Mouse (Mus musculus) spleen, postnatal 4 days (tissue): Measurements from ENCODE around the gene Rph3a.
"Not testable (repeated sequence)": the region's sequence is repeated elsewhere in the genome, so short reads cannot be mapped to it uniquely, and the experiment has no call there.

Source experiments
- DNase-seq, 2 experiments: peaks; one replicate each; pipeline ENCODE4 v3.0.0; 2022; ENCODE audit warnings: low spot score in 2 of 2

The Rph3a gene

DNA sequence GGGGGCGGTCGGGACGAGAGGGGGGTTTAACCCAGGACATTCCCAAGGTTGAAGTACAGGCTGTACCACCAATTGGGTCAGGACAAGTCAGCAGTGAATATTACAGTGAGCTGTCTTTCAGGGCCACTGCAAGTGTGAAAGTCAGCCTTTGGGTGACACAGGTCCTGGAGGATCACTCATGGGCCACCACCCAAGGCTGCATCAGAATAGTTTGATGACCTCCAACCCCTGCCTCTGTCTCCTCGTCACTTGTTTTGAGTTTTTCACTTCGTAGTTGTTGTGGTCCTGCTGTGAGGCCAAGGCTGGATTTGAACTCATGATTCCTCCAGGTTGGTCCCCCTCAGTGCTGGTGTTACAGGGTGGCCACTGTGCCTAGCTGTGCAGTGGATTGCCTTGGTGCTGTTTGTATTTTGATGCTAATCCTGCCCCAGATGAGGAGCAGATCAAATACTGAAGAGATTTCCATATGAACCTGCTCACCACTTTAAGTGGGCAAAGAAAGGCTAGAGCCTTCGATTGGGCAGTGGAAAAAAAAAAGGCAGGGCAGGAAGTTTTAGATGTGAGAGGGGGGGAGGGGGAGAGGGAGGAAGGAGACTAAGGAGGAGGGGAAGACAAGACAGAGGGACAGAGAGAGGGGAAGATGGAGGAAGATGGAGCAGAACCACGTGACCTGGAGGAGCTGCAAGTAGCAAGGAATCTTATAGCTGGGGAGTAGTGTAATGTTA, 101.5 kb downstream of the Rph3a start:
- DNase-seq = peak in 1 of 2 experiments; percentile 32

DNA sequence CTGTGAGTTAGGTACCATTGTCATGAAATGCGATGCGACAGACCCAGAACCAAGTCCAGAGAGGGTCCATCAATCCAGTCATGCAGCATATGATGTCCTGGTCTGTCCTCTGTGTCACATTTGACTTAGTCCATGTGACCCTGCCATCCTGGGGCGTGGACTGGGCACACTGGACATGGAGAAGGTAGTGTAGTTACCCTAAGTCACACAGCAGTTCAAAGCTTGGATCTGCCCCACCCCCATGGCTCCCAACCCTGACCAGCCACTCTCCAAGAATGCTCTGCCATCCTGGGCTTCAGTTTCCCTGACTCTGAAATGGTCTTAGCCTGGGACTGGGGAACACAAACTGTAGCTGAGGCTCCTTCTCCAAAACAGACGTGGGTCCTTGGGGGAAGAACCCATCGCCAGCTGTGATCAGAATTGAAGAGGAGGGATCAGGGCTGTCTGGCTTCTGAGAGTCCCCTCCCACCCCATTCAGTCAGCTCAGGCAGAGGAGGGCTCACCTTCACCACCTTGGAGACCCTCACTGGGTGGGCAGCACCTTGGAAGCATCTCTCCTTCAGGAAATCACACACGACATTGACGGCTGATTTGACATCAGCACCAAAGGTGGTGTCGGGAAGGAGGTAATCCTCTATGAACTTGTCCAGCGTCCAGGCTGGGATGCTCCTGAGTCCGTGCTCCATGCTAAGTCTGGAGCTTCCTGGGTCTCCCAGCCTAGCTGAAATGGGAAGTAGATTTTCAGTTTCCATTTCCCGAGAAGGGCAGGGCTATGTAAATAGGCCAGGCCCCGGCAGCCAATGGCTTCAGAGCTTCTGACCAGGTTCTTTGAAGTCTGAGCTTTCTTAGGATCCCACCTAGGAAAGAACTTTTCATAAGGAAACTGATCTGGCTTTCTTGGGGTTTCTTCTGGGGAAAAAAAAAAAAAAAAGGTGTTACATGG, 102.8 kb downstream of the Rph3a start, which contains the start of gene Oas1a:
Gene Oas1a (minus strand): TSS at position 731 of the 943 bp plus-strand sequence.
- peak in 1 of 2 experiments; percentile 47 for DNase-seq

DNA sequence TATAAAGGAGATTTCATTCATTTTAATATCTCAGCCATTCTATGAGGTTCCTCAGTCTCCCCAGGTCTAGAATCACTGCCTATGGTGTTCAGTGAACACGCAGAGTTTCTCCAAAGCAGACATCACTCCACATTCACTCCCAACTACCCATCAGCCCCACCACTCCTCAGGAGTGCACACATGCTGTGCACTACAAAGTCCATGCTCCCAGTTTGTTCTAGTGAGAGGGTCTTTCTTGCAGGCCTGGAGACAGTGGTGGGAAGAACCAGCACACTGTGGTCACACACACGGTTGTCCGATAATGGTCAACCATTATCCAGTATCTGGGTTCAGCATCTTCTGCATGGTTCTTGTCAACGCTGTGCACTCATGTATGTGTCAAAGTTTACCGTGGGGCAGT, 107.8 kb downstream of the Rph3a start:
- no peak for DNase-seq

DNA sequence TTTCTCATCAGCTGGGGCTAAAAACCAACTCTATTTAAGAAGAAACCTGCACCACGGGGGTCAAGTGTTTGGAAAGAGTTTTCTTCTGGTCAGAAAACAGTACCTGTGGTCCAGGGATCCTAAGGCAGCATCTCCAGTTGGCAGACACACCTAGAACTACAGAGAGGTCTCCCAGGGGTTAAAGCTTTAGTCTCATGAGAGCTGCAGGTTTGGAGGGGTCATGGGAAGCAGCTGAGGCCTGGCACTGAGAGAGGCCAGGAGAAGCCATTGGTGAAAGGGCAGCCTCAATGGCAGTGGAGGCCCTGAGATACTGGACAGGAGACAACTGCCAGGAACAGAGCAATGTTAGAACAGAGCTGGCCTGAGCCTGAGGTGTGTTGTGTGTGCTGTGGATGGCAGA, 109.2 kb downstream of the Rph3a start:
- no peak for DNase-seq

DNA sequence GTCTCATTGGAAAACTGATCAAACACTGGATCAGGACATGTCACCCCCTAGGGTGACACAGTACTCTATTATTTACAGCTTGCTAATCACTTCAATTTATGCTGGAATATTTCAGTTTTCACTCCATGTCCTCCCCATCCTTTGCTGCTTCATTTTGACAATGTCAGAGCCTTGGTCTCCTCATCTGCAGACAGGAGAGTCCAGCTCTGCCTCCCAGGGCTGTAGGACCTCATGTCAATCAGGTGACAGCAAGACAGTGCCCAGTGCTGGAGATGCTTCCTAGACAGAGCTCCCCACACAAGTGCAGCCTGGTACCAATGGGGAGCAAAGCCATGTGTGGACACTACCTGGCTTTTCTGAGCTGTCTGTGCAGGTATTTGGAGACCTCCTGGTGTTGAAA, 111.2 kb downstream of the Rph3a start:
- no peak for DNase-seq

DNA sequence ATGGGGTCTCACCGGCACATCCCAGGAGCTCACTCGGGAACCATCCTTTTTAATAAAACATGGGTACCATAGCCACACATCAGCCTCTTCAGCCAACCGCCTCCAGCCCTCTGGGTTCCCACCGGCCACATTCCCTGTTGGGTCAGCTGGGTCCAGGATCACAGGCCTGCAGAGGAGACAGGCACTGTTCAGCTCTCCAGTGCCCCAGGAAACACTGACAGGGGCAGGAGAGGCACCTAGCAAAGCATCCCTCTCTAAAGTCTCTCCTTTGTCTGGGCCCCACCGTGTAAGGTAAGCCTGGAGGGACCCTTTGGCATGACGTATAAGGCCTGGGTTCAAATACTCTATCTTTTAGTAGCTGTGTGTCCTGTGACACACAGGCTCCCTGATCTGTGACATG, 111.6 kb downstream of the Rph3a start:
- DNase-seq = peak in 1 of 2 experiments; percentile 57

DNA sequence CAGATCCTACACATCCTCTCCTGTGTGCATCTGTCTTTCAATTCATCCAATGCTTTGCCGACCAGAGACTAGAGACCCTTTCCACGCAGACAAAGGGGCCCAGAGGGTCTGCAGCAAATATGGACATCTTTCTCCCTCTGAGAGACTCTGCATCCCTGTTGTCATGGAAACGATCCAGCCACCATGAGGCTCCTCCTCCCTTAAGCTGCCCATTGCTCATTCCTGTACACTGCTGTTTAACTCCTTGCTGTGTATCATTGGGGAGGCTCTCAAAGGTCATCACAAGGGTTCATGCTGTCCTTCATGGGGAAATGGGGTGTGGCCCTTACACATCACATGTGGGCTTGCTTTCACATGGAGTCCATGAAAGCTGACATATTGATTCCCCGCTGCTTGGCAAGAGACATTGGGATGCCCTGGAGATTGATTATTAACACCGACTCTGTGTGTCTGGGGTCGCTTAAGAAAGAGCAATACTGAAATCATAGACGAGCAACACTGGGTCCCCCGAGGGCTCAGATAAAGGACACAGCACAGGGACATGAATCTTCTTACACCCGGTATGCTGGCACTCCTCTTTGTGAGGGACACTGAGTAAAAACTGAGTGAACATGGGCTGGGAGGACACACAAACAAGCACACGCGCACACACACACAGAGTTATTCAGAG, 114.5 kb downstream of the Rph3a start:
- peak in 1 of 2 experiments; percentile 50 for DNase-seq

DNA sequence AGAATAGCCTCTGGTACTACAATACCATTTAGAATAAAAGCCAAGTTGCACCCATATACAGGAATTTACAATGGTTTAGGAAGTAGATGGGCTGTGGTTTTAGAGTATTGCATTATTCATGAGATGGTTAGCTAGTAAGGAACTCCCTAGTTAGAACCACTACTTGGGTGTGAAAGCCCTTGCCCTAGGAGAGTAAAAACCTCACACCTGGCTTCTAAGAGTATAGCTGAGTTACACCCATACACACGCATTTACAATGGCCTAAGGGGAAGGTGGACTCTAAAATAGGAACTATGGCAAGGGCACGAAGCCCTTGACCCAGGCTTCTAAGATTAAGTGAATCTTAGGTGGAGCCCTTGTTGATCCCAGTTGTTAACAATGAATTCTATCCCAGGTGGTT, 115.2 kb downstream of the Rph3a start:
- DNase-seq = not testable (repeated sequence)

DNA sequence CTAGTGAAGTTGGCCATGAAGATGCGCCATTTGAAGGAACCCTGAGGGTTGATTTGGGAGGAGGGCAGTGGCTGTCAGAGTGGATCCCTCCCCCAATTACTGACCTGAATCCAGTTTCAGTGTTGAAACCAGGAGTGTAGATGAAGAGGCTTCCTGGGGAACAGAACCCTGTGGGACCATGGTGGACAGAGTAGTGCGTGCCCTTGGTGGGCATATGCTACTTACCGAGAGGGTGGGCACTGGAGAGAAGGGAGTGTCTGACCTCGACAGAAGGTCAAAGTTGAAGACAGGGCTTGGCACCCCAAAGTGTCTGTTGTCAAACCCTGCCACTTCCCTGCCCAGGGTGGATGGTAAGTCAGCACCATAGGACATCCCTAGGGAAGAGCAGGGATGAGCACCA, 116.0 kb downstream of the Rph3a start:
- peak in 1 of 2 experiments; percentile 8 for DNase-seq

DNA sequence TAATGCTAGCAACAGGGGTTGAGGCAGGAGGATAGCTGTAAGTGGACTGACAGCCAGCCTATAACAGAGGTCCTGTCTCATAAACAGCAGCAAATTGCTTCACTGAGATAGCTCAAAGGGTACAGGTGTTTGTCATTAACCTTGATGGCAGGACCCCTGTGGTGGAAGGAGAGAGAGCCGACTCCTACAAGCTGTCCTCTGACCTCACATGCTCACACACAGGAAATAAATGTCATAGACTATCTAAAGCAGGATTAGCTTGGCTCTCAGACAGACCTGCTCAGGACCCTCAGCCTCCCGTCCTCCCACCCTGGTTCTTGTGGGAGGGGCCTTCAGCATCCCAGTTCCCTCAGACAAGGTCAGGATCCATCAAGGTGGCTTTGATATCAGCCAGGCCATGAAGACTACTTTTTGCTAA, 117.6 kb downstream of the Rph3a start:
- DNase-seq = peak in 1 of 2 experiments; percentile 51

DNA sequence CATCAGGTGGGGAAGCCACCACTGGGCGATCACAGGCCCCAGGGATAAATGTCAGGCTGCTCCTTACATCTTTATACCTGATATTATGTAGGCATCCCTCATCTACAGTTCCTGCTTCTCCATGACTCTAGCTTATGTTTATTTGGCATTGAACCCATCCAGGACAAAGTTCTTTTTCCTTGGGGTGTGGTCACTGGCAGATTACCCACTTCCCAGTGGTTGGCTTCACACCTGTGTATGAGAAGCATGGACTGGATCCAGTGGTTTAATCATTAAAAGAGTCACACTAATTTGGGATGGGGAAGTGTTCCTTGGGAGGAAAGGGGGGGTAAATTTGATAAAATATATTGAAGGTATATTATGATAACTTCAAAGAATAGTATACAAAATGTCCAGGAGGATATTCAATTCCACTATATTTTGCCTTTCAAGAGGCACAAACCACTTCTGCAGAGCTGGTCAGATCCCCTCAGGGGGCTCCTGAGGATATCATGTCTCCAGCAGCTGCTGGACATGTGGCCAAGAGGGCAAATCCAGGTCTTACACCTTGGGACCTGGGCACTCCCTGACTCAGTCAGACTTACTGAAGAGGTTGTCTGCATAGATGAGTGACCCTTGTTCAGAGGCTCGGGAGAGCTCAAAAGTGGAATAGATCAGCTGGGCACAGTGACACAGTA, 118.2 kb downstream of the Rph3a start:
- DNase-seq = not testable (repeated sequence)

DNA sequence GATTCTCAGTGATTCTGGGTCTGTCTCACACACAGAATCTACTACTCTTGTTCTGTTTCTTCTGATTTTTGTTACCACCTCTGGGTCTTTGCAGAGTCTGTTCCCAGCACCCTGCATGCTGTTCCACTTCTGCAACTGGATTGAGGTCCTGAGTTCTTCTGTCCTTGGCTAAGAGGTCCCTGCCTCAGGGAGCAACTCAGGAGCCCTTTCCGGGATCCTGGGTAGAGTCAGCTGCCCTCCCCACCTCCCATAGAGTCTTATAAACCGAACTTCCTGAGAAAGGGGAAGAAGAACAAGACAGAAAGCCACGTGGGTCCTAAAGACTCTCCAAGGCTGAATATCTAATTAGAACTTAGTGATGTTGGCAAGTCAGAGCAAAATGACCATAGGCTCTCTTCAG, 118.9 kb downstream of the Rph3a start:
- DNase-seq = peak in 1 of 2 experiments; percentile 57
